In the genomic region with DNA sequence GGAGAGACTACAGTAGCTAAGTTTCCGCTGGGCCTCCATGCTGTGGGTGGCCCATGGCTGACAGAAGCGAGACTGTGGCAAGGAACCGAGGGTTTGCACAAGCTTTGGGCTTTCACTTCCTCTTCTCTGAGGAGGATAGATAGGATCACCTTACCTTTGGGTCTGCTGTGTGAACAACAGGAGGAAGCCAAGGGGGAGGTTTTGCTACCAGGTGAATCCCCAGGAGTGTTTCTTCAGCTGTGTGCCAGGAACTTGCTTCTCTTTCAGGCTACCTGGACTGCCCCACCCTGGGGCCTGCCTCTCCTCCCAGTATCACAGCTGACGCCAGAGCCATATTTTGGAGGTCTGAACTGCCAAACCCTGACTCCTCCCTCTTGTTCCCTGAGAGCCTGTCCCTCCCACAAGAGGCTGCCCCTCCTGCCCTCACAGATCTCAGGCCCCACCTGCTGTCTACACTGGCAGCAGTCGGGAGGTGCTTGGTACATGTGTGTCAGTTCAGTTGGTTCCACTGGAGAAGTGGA, we compare ENCODE assay signal across 8 mouse cellular contexts. TPM values are rescaled to one million over a fixed set of nuclear protein-coding genes. Genes with fewer than 3 reads are reported as not detected.
A peak's percentile ranks its signal among the peaks of the same experiment; 100 is the strongest.
DNase-seq lines count a peak whose midpoint lies in the region; ATAC-seq lines count a peak whose summit lies in the region.

No protein-coding gene starts in this region.

- DNase-seq in embryo, embryonic 10.5 days (ENCODE audit: low spot score) = peak; percentile 40
- DNase-seq in embryo, embryonic 11 days = no peak
- DNase-seq in brain, adult 2 months (ENCODE audit: low read depth, low spot score) = peak; percentile 58
- DNase-seq in kidney, postnatal 36 days = peak; percentile 75 to 78
- no peak for DNase-seq in Muller cell, postnatal 12 days (ENCODE audit: inconsistent ontology term)
- no peak for DNase-seq in left cerebral cortex, adult 11 months (ENCODE audit: low spot score)

- H3K27ac ChIP-seq in heart, embryonic 11.5 days (ENCODE audit: low read depth, low read length) = peak overlapping the region; percentile 24; the same call in 1 of the 2 replicates

- ATAC-seq in heart, embryonic 11.5 days (replicated peaks; ENCODE audit: insufficient number of reproducible peaks, low FRiP score, low TSS enrichment) = 0 out of 2 replicates have a peak, but pooled peaks have one; percentile 16

- H3K4me3 ChIP-seq in heart, embryonic 11.5 days (ENCODE audit: low read depth, low read length) = no peak overlapping the region
- H3K4me3 ChIP-seq in megakaryocyte, embryonic 14.5 days (replicated peaks) = peak overlapping the region; percentile 84

- WGBS in heart, embryonic 11.5 days (ENCODE audit: insufficient replicate concordance) = 35% methylated on average over 5 of the region's 5 CpGs

- no peaks in the 10 kb centered on the region for H3K27me3 ChIP-seq in heart, embryonic 11.5 days (ENCODE audit: control insufficient read depth, insufficient read depth, low read length)
- no peaks in the 10 kb centered on the region for H3K27me3 ChIP-seq in megakaryocyte, embryonic 14.5 days (replicated peaks)

- no peaks in the 10 kb centered on the region for H3K36me3 ChIP-seq in heart, embryonic 11.5 days (ENCODE audit: control insufficient read depth, insufficient read depth, low read length)
- H3K36me3 ChIP-seq in megakaryocyte, embryonic 14.5 days (replicated peaks; ENCODE audit: low read length) = peaks cover 28% of the 10 kb centered on the region

- H3K4me1 ChIP-seq in heart, embryonic 11.5 days (ENCODE audit: control insufficient read depth, insufficient read depth, low read length) = peaks cover 72% of the 10 kb centered on the region
- H3K4me1 ChIP-seq in megakaryocyte, embryonic 14.5 days = peaks cover 100% of the 10 kb centered on the region

- no peak overlapping the region for H3K4me2 ChIP-seq in heart, embryonic 11.5 days

- no peaks in the 10 kb centered on the region for H3K9me3 ChIP-seq in heart, embryonic 11.5 days (replicated peaks; ENCODE audit: control insufficient read depth, low read length)
- no peaks in the 10 kb centered on the region for H3K9me3 ChIP-seq in megakaryocyte, embryonic 14.5 days

- no peak overlapping the region; the same call in 1 of the 2 replicates for H3K9ac ChIP-seq in heart, embryonic 11.5 days (ENCODE audit: low read depth, low read length)

RNA-seq across cellular contexts. Expression of gene Idh2, which starts 40.2 kb away (rescaled TPM):
- polyA plus RNA-seq in heart, embryonic 11.5 days (2014; fragmentation: Nextera tagmentation; extraction: Ambion mirVana) = 1,200 and 1,395 TPM in 2 replicates
- 14.1 and 79.2 TPM in 2 replicates for polyA plus RNA-seq in megakaryocyte, embryonic 14.5 days (2012; ENCODE audit: insufficient read depth, low replicate concordance)

RNA-seq across cellular contexts. Expression of gene Zfp710, which starts 50.4 kb away (rescaled TPM):
- 11.2 and 11.8 TPM in 2 replicates for polyA plus RNA-seq in heart, embryonic 11.5 days (2014; fragmentation: Nextera tagmentation; extraction: Ambion mirVana)
- polyA plus RNA-seq in megakaryocyte, embryonic 14.5 days (2012; ENCODE audit: insufficient read depth, low replicate concordance) = 55.0 and 142 TPM in 2 replicates

Comparison
In these comparisons a context has a peak if more than half of its experiments do, and no peak if none do; other contexts are left out.
1. DNase-seq: peak in embryo, embryonic 10.5 days (single experiment), brain, adult 2 months (single experiment) and kidney, postnatal 36 days (2 of 2); none in embryo, embryonic 11 days (single experiment), Muller cell, postnatal 12 days (single experiment) and left cerebral cortex, adult 11 months (single experiment).
2. RNA of gene Idh2, which starts 40.2 kb away (polyA plus RNA-seq): 1,200 to 1,395 TPM in heart, embryonic 11.5 days; 14.1 to 79.2 TPM in megakaryocyte, embryonic 14.5 days; every median in the first group is over 10 times any median in the second.